Mouse (Mus musculus): Measurements from ENCODE around the gene Cmtm5. TPM values are rescaled to one million over a fixed set of nuclear protein-coding genes. Genes with fewer than 3 reads are reported as not detected.
A peak's percentile ranks its signal among the peaks of the same experiment; 100 is the strongest.
"Not testable (repeated sequence)": the region's sequence is repeated elsewhere in the genome, so short reads cannot be mapped to it uniquely, and the experiment has no call there.

Cmtm5 gene
- polyA plus RNA-seq, 1 experiment from 2014 or later: 0.20 TPM

- not testable (repeated sequence) for ATAC-seq (ENCODE audit: low read depth); H3K27me3 ChIP-seq; H3K9ac ChIP-seq; H3K9me3 ChIP-seq (replicated peaks); H3K27ac ChIP-seq; H3K4me1 ChIP-seq (replicated peaks); H3K4me3 ChIP-seq (replicated peaks); H3K4me2 ChIP-seq; DNase-seq; H3K36me3 ChIP-seq
- 69% methylated on average over 9 of the region's 9 CpGs for WGBS (ENCODE audit: insufficient replicate concordance)
These were observed 52.4 kb downstream of the Cmtm5 start for GRCm38 (mm10) chr14:54988350-54988874.

MicroRNAs encoded within 50 kb of the gene (microRNA counts, 519-probe panel; counts per million panel counts)
- microRNA mmu-miR-208a (2,032 counts per million, percentile 6 among the panel's probes with 10 or more counts), microRNA mmu-miR-208b (114 counts per million)

Small RNA genes lying within 50 kb of the gene (microRNA-seq; reads per million reads assigned to microRNA genes)
- gene Mir208a: 23.8 reads per million, percentile 35 among the genes with 10 or more reads in this experiment
- 96.1 reads per million, percentile 50 among the genes with 10 or more reads in this experiment for gene Mir208b

Other genes with a start within 250 kb of the Cmtm5 start
- gene Acin1, start 249.3 kb upstream of the Cmtm5 start, polyA plus RNA-seq (2015; fragmentation: Nextera tagmentation; extraction: Ambion mirVana): 62.5 and 68.7 TPM in 2 replicates
- gene Gm29776, start 237.4 kb upstream of the Cmtm5 start, polyA plus RNA-seq (2015; fragmentation: Nextera tagmentation; extraction: Ambion mirVana): 0.03 and 0.05 TPM in 2 replicates
- gene Cebpe, start 224.1 kb upstream of the Cmtm5 start, polyA plus RNA-seq (2015; fragmentation: Nextera tagmentation; extraction: Ambion mirVana): 3.4 and 3.5 TPM in 2 replicates
- gene Slc7a8, start 154.3 kb upstream of the Cmtm5 start, polyA plus RNA-seq (2015; fragmentation: Nextera tagmentation; extraction: Ambion mirVana): 2.1 and 3.6 TPM in 2 replicates
- not detected in 2 replicates for gene Rnf212b, start 122.1 kb upstream of the Cmtm5 start, polyA plus RNA-seq (2015; fragmentation: Nextera tagmentation; extraction: Ambion mirVana)
- gene Homez, start 65.3 kb upstream of the Cmtm5 start, polyA plus RNA-seq (2015; fragmentation: Nextera tagmentation; extraction: Ambion mirVana): 2.2 TPM in 2 replicates
- gene Ppp1r3e, start 58.7 kb upstream of the Cmtm5 start, polyA plus RNA-seq (2015; fragmentation: Nextera tagmentation; extraction: Ambion mirVana): 0.41 and 0.50 TPM in 2 replicates
- gene Bcl2l2, start 52.9 kb upstream of the Cmtm5 start, polyA plus RNA-seq (2015; fragmentation: Nextera tagmentation; extraction: Ambion mirVana): 0.57 and 0.62 TPM in 2 replicates
- 0.09 TPM in 1 of 2 replicates, not detected in the other for gene Gm20521, start 52.8 kb upstream of the Cmtm5 start, polyA plus RNA-seq (2015; fragmentation: Nextera tagmentation; extraction: Ambion mirVana)
- 53.9 and 59.1 TPM in 2 replicates for gene Pabpn1, start 43.8 kb upstream of the Cmtm5 start, polyA plus RNA-seq (2015; fragmentation: Nextera tagmentation; extraction: Ambion mirVana)
- gene Slc22a17, start 23.1 kb upstream of the Cmtm5 start, polyA plus RNA-seq (2015; fragmentation: Nextera tagmentation; extraction: Ambion mirVana): 2.0 and 2.1 TPM in 2 replicates
- 0.71 TPM in 2 replicates for gene Efs, start 10.1 kb upstream of the Cmtm5 start, polyA plus RNA-seq (2015; fragmentation: Nextera tagmentation; extraction: Ambion mirVana)
- not detected in 2 replicates for gene Il25, start 3.6 kb upstream of the Cmtm5 start, polyA plus RNA-seq (2015; fragmentation: Nextera tagmentation; extraction: Ambion mirVana)
- 0.69 and 2.9 TPM in 2 replicates for gene Myh6, start 30.7 kb downstream of the Cmtm5 start, polyA plus RNA-seq (2015; fragmentation: Nextera tagmentation; extraction: Ambion mirVana)
- not detected in 2 replicates for gene Gm17428, start 40.7 kb downstream of the Cmtm5 start, polyA plus RNA-seq (2015; fragmentation: Nextera tagmentation; extraction: Ambion mirVana)
- gene Myh7, start 58.4 kb downstream of the Cmtm5 start, polyA plus RNA-seq (2015; fragmentation: Nextera tagmentation; extraction: Ambion mirVana): 0.98 and 6.2 TPM in 2 replicates
- 55.5 and 61.8 TPM in 2 replicates for gene Ngdn, start 79.2 kb downstream of the Cmtm5 start, polyA plus RNA-seq (2015; fragmentation: Nextera tagmentation; extraction: Ambion mirVana)
- 1.1 and 1.2 TPM in 2 replicates for gene Zfhx2, start 156.1 kb downstream of the Cmtm5 start, polyA plus RNA-seq (2015; fragmentation: Nextera tagmentation; extraction: Ambion mirVana)
- 5.5 TPM in 2 replicates for gene Thtpa, start 158.5 kb downstream of the Cmtm5 start, polyA plus RNA-seq (2015; fragmentation: Nextera tagmentation; extraction: Ambion mirVana)
- 26.1 and 27.6 TPM in 2 replicates for gene Ap1g2, start 170.3 kb downstream of the Cmtm5 start, polyA plus RNA-seq (2015; fragmentation: Nextera tagmentation; extraction: Ambion mirVana)
- 0.06 and 0.07 TPM in 2 replicates for gene Jph4, start 180.7 kb downstream of the Cmtm5 start, polyA plus RNA-seq (2015; fragmentation: Nextera tagmentation; extraction: Ambion mirVana)

All from liver, embryonic 13.5 days (tissue).